Mouse (Mus musculus) layer of hippocampus, postnatal 36 days (tissue): ENCODE measurements at regions not wholly inside any gene's neighbourhood (a gene's known extent, or its start where the extent isn't known, plus 50 kb on each side); places are given as distances from the start of the nearest gene placed in this dataset.
A peak's percentile ranks its signal among the peaks of the same experiment; 100 is the strongest.

Experiments
- DNase-seq, 2 experiments: peaks; one replicate each; pipeline ENCODE4 v3.0.0; 2022

DNA sequence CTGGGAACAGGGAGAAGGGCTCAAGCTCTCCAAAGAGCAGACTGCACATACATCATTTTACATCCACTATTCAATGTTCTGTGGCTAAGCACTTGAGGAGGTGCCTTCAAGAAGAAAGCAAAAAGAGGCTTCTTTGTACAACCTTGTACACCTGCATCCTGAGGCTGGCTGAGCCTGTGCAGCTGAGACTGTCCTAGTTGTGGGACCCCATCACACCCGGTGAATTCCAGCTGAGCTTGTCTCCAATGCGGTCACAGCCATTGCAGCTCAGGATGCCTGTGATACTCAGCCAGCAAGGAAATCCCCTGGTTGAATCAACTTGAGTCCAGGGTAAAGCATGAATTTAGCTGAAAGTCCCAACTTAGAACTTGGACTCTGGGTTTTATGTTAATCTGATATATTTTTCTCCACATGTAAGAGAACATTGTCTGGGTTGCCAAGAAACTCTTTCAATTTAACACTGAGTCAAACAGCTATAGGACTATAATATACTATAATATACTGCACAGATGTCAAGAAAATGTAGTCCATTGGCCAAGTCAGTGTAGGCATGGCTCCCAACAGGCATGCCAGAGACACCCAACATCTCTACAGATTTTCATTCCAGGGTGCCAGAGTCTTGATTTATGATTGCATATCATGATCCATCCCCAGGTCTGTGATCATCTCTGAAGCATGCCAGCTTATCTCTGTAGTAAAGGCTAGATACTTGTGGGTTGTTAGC is 599.2 kb downstream of the Pard3 start:
- no peak for DNase-seq

GRCm38 (mm10) chr8:127666606-127667005 is 602.9 kb downstream of the Pard3 start:
- no peak for DNase-seq

GRCm38 (mm10) chr8:127668991-127669390 is 605.3 kb downstream of the Pard3 start:
- DNase-seq: no peak

- no peak for DNase-seq
Observed at GRCm38 (mm10) chr8:127674063-127674462, 610.4 kb downstream of the Pard3 start.

GRCm38 (mm10) chr8:127675377-127675776 is 611.7 kb downstream of the Pard3 start:
- peak; percentile 8 to 11 for DNase-seq

DNA sequence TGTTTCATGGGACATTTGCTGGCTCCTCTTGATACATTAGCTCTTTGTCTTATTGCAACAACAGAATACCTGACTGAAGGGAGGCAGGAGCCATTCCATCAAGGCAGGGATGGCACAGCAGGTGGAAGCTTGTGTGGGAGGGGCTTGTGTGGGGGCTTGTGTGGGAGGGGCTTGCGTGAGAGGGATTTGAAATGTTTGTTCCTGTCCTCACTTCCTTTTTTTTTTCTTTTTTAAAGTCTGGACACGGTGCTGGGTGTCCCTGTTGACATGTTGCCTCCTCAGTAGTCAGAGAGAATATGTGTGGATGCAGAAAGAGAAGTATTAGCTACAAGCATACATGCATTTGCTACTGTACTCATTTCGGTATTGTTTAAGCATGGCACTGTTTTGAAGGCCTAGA is 616.5 kb downstream of the Pard3 start:
- no peak for DNase-seq

GRCm38 (mm10) chr8:127684213-127684612 is 620.5 kb downstream of the Pard3 start:
- DNase-seq: peak; percentile 33 to 40

DNA sequence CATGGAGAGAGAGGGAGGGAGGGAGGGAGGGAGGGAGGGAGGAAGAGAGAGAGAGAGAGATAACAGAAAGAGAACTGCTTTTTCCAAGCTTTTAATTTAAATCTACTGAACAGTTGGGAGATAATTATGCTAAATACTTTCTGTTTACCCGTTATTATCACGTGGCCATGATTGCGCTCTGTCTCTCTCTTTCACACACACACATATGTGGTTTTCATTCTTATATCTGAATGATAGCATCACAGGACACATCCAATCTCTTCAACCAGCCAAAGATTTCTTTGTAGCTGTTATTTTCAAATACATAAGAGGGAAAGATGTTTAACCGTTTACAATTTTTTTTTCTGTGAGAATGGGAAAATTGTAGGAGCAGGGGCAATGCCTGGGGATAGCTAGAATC is 627.1 kb downstream of the Pard3 start:
- no peak for DNase-seq

DNA sequence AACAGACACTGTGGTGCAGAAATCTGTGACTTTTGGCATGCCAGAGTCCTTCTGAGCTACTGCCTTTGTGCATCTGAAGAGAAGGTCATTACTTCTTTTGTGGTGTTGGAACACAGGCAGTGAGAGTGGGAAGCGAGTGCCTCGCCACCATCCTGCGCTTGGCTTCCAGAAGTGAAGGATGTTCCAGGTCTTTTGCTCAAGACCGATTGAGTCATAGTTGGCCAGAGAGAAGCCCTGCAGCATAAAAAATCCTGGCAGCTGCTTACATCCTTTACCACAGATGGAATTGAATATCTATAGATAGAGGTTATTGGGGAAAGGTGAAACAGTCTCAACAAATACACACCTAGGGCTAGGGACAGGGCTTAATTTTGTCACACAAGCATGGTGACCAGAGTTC is 634.7 kb downstream of the Pard3 start:
- no peak for DNase-seq

GRCm38 (mm10) chr8:127704406-127704805 is 640.7 kb downstream of the Pard3 start:
- DNase-seq: no peak

- DNase-seq: peak; percentile 84 to 87
Observed at GRCm38 (mm10) chr8:127706051-127706835, 642.5 kb downstream of the Pard3 start.

DNA sequence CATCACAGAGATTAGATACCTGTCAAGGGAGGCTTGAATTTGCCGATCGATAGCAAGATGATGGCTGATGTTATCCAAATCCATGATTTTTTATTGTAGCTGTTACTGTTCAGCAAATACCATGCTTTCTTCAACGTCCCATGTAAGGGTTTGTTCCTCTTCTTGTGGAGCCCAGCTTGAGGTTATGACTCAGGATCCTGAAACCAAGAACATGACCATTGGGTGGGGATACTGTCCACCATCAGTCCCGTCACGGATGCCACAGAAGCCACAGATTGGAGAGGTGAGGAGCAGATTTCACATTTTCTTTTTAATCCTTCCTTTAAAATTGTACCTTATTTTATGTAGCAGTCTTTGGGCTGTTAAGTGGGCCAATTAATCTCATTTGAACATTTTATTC is 645.7 kb downstream of the Pard3 start:
- no peak for DNase-seq

DNA sequence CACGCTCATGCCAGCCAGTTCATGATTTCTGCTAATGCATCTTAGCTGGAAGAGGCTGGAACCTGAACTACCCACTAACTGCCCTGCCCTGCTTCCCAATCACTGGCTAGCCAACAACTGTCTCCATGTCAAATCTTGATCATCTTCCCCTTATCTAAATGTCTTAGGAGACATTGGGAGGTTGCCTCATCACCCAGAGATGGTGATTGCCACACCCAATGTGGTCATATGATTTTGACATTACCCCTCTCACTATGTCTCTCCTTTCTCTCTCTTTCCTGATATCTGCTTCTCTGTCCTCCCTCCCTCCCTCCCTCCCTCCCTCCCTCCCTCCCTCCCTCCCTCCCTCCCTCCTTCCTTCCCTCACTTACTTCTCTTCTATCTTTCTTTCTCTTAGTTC is 643.3 kb upstream of the Nrp1 start:
- DNase-seq: no peak

DNA sequence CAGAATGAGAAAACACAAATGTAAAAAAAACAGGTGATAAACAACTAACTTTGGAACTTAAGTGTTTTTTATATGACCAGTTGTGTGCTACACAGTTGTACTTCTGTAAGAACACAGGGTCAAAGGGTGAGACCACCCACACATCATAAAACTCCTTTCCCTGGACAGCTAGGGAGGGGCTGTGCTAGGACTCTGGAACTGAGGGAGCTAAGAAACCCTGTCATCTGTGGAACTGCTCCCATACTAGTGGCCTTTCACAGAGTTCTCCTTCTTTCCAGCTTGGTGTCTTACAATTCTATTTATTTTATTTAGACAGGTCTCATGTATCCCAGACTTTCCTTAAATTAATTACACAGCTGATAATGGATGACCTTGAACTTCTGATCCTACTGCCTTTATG is 640.4 kb upstream of the Nrp1 start:
- no peak for DNase-seq

DNA sequence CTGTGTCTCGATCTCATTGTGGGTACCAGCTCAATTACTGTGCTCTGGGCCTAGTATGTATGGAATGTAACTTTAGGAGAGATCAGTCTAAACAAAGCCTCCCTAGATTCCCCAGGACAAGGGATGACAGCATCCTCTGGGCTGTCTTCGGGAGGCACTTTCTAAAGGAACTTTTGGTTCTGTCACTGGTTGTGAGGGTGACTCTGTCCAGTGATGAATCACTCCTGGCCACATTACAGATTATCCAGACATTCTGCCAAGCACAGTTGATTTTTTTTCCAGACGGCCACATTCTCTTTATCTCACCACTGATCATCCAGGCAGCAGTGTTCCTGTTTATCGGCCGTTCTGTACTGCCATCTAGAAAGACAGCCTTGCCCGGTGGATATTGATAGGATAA is 638.5 kb upstream of the Nrp1 start:
- no peak for DNase-seq

DNA sequence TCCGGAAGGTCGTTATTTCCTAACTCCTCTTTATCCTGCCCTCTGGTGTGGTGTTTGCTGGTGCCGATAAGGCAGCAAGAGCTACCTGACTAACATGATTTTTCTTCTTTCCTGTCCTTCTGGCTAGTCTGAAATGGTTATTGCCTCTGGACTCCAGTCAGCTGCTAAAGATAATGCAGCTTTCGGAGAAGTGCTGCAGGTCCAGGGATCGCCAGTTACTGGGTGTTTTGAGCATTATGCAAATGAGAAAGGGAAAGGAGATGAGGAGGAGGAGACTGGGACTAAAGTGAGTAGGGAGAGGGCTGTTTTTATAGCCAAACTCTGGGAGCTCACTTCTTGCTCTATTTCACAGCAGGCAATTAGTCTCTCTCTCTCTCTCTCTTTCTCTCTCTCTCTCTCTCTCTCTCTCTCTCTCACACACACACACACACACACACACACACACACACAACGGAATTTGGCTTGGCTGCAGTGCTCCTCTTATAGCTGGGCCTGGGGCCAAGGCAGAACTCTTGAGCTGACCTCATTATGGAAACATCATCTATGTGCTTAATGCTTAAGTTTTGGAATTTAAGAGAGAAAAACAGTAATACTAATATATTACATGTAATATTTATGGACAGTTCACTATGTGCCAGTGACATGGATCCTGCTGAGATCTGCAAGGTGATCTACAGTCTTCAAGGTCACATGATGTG is 637.7 kb upstream of the Nrp1 start:
- no peak for DNase-seq

DNA sequence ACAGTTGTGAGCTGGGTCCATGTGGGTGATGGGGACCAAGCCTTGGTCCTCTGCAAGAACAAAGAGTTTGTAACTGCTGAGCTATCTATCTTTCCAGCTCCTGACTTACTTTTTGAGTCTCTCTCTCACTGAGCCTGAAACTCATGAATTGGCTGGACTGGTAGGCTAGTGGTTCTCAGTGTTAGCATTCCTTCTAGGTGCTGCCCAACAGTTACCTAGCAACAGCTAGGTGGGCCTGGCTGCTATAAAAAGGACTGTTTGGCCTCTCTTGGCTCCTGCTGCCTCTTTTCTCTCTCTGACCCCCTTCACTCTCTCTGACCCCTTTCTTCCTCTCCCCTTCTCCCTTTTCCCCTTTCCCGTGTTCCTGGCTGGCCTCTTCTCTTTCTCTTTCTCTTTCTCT is 636.8 kb upstream of the Nrp1 start:
- DNase-seq: no peak

GRCm38 (mm10) chr8:127734059-127734458 is 624.3 kb upstream of the Nrp1 start:
- DNase-seq: no peak

GRCm38 (mm10) chr8:127742236-127742635 is 616.2 kb upstream of the Nrp1 start:
- DNase-seq: no peak

GRCm38 (mm10) chr8:127745221-127745620 is 613.2 kb upstream of the Nrp1 start:
- DNase-seq: no peak

DNA sequence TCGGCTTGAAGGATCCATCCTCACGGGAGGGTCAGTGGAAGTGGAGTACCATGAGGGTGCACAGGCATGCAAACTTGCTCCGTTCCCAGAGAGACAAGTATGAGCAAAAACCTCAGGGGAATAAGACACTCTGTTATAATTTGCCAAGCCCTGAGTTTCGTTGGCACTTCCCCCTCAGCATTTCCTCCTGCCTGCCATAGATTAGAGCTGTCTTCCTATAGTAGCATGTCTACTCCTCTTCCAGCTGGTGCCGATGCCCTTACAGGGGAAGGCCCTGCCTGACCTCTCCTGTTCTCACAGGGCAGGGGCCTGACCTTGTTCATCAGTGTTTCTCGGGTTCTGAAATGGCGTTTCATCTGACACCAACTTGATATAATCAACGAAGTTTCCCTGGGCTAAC is 611.9 kb upstream of the Nrp1 start:
- no peak for DNase-seq

DNA sequence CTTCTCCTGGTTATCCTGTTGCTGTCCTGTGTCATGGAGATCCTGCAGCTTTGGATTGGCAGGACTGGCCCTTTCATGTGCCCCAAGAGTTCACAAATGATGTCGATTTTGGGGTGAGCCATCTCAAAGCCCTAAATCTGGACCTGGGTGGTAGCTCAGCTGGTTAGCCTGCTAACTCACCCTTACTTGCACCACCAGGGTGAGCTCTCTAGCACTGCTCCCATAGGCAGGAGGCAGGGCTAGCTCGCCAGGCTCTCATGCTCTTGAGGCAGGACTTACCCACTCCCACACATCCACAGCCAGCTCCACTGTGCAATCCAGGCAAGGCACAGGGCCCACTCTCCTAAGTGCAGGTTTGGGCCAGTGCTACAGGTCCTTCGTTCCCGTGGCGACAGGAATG is 605.5 kb upstream of the Nrp1 start:
- DNase-seq: no peak

- DNase-seq: no peak
Observed at GRCm38 (mm10) chr8:127753793-127754565, 604.4 kb upstream of the Nrp1 start.
